In the genomic region with DNA sequence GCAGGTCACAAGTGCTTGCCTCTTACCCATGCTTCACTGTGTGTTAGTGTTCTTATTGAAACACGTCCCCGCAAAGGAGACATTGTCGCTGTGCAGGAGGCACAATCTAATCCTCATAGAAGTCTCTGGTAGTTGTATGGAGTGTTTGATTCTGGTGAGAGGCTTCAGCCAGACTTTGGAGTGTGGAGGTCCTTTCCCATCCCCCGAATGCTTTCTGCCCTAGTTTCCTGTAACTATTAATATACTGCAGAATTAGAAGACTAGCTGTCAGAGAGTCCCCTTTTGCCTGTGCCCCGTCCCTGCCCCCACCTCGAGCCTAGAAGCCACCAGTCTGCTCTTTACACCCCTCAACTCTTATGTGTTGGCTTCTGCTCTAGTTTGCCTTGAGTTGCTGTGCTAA, we compare ENCODE assay signal across 28 mouse cellular contexts. TPM values are rescaled to one million over a fixed set of nuclear protein-coding genes. Genes with fewer than 3 reads are reported as not detected.
"Had no signal": no experiment of that assay in that cellular context is flagged by ENCODE, and none has a peak within 500 bp of the region (broad histone marks: within the 10 kb centered on the region; RNA-seq: fewer than 3 reads in every experiment).

No protein-coding gene starts in this region.

- H3K4me3 ChIP-seq: gastrocnemius, adult 2 months; heart, adult 2 months; hindbrain, embryonic 10.5 days; hindbrain, embryonic 12.5 days; intestine, embryonic 15.5 days; layer of hippocampus, adult 2 months; left cerebral cortex, adult 2 months; limb, embryonic 10.5 days; limb, embryonic 12.5 days; liver, embryonic 13.5 days; liver, embryonic 15.5 days had no signal

- H3K9ac ChIP-seq: hindbrain, embryonic 12.5 days; hindbrain, embryonic 14.5 days; intestine, embryonic 15.5 days; limb, embryonic 12.5 days; liver, embryonic 13.5 days; liver, embryonic 15.5 days; liver, postnatal 0 days had no signal

- H3K27ac ChIP-seq: gastrocnemius, adult 2 months; heart, adult 2 months; hindbrain, embryonic 10.5 days; hindbrain, embryonic 12.5 days; hindbrain, embryonic 14.5 days; intestine, embryonic 15.5 days; layer of hippocampus, adult 2 months; left cerebral cortex, adult 2 months; limb, embryonic 10.5 days; limb, embryonic 12.5 days; liver, embryonic 13.5 days; liver, embryonic 15.5 days had no signal

- H3K4me1 ChIP-seq: intestine, embryonic 15.5 days; limb, embryonic 10.5 days; liver, embryonic 13.5 days; liver, embryonic 15.5 days had no signal

- H3K36me3 ChIP-seq: hindbrain, embryonic 10.5 days; hindbrain, embryonic 12.5 days; intestine, embryonic 15.5 days; limb, embryonic 10.5 days; limb, embryonic 12.5 days; liver, embryonic 13.5 days; liver, embryonic 15.5 days had no signal

- H3K27me3 ChIP-seq: hindbrain, embryonic 12.5 days; intestine, embryonic 15.5 days; limb, embryonic 12.5 days; liver, embryonic 13.5 days; liver, embryonic 15.5 days had no signal

- ATAC-seq: hindbrain, embryonic 16.5 days; inflammation-experienced regulatory T-cells, adult 6 months; intestine, embryonic 15.5 days; intestine, postnatal 0 days; liver, postnatal 0 days had no signal

- DNase-seq: gastrocnemius, adult 2 months; gastrocnemius, postnatal 10 days; gastrocnemius, postnatal 25 days; heart, adult 2 months; heart, postnatal 14 days; heart, postnatal 36 days; kidney, adult 18-20 months; kidney, adult 8-10 months; kidney, postnatal 10 days; kidney, postnatal 25 days; kidney, postnatal 4 days; liver; liver, embryonic 13.5 days; liver, postnatal 0 days had no signal

- H3K9me3 ChIP-seq: hindbrain, embryonic 10.5 days; hindbrain, embryonic 12.5 days; intestine, embryonic 15.5 days; limb, embryonic 10.5 days; limb, embryonic 12.5 days; liver, embryonic 13.5 days; liver, embryonic 15.5 days had no signal

- H3K4me2 ChIP-seq: hindbrain, embryonic 12.5 days; hindbrain, embryonic 14.5 days; intestine, embryonic 15.5 days; limb, embryonic 12.5 days; liver, embryonic 11.5 days; liver, embryonic 13.5 days; liver, embryonic 15.5 days had no signal

RNA-seq across cellular contexts. Expression of a gene that starts 30.4 kb away (rescaled TPM):
- total RNA-seq: granulocyte monocyte progenitor cell, adult 5-6 weeks had no signal
